Mouse (Mus musculus) liver, postnatal 0 days (tissue): ENCODE data around the gene Letm1.

Experiments used
- CTCF ChIP-seq: sonication (generic); IDR thresholded peaks from 2 replicates; pipeline ENCODE4 v1.5.1; 2016; ENCODE audit warnings: antibody characterized with exemption, low read depth
- EP300 ChIP-seq: IDR thresholded peaks from 2 replicates; pipeline ENCODE4 v1.6.1; 2016; ENCODE audit warnings: antibody characterized with exemption, low read depth, mild to moderate bottlenecking

- no peak for TF ChIP-seq CTCF
- no peak for TF ChIP-seq EP300
Measured at GRCm38 (mm10) chr5:33720852-33721490, 61.6 kb downstream of the Letm1 start.
